Mouse (Mus musculus) liver, embryonic 11.5 days (tissue): ENCODE data around the gene Adam33. TPM values are rescaled to one million over a fixed set of nuclear protein-coding genes. Genes with fewer than 3 reads are reported as not detected.

Source experiments
- ATAC-seq: fragments of 200-750 bp; cut with Nextera tagmentation; replicated peaks from 2 replicates; pipeline ENCODE4 v1.8.0; 2017; ENCODE audit warnings: moderate number of reproducible peaks, mild to moderate bottlenecking, moderate TSS enrichment, moderate library complexity; ENCODE audit not compliant: low FRiP score
- DNase-seq: peaks from one replicate; pipeline ENCODE4 v3.0.0-alpha.2; 2017; ENCODE audit warnings: low spot score
- H3K27ac ChIP-seq: fragments of 300-500 bp; sonication (generic); 2 replicates; pipeline ENCODE4 v1.5.1; 2014; ENCODE audit warnings: mild to moderate bottlenecking, low read depth, low read length, control low read depth
- H3K27me3 ChIP-seq: fragments of 300-500 bp; sonication (generic); replicated peaks from 2 replicates; pipeline ENCODE4 v1.6.1; 2014; ENCODE audit warnings: low read length, mixed read lengths; ENCODE audit not compliant: control insufficient read depth, insufficient read depth
- H3K36me3 ChIP-seq: fragments of 300-500 bp; sonication (generic); 2 replicates; pipeline ENCODE4 v1.6.1; 2014; ENCODE audit warnings: mild to moderate bottlenecking, low read length, moderate library complexity, mixed read lengths; ENCODE audit not compliant: control insufficient read depth, insufficient read depth
- H3K4me1 ChIP-seq: fragments of 300-500 bp; sonication (generic); replicated peaks from 2 replicates; pipeline ENCODE4 v1.6.1; 2014; ENCODE audit warnings: low read length, mixed read lengths; ENCODE audit not compliant: control insufficient read depth, insufficient read depth
- H3K4me2 ChIP-seq: fragments of 300-500 bp; sonication (generic); 2 replicates; pipeline ENCODE4 v1.6.1; 2014; ENCODE audit warnings: mild to moderate bottlenecking, control low read depth, moderate library complexity
- H3K4me3 ChIP-seq: fragments of 300-500 bp; sonication (generic); 2 replicates; pipeline ENCODE4 v1.5.1; 2014; ENCODE audit warnings: low read depth, low read length, control low read depth
- H3K9ac ChIP-seq: fragments of 300-500 bp; sonication (generic); 2 replicates; pipeline ENCODE4 v1.6.1; 2014; ENCODE audit warnings: low read depth, low read length, control low read depth
- H3K9me3 ChIP-seq: fragments of 300-500 bp; sonication (generic); 2 replicates; pipeline ENCODE4 v1.6.1; 2016; ENCODE audit warnings: low read length, inconsistent platforms, mixed read lengths; ENCODE audit not compliant: control insufficient read depth
- WGBS: fragments of 180-500 bp; shearing (Covaris S2); extraction: QIAGEN DNeasy Blood & Tissue Kit; methylation state at CpG from one replicate; pipeline ENCODE4 v1.1.7; 2014; 5-methylcytosine and 5-hydroxymethylcytosine counted together
- polyA plus RNA-seq: library from polyadenylated mRNA; unstranded; fragments of >200 nt; fragmentation: Nextera tagmentation; extraction: Ambion mirVana; gene quantifications from 2 replicates; pipeline ENCODE4 v1.2.1, GENCODE M21; 2014

Adam33 gene
- polyA plus RNA-seq, 1 experiment from 2014 or later: 0.95 TPM

- ATAC-seq: no peak
- no peaks in the 10 kb centered on the region for H3K9me3 ChIP-seq
- peak overlapping the region; percentile 25 for H3K4me3 ChIP-seq
These were observed 9.6 kb downstream of the Adam33 start for GRCm38 (mm10) chr2:131053851-131054645.

GRCm38 (mm10) chr2:131052862-131053418 is 10.7 kb downstream of the Adam33 start:
- no peak overlapping the region for H3K27ac ChIP-seq
- H3K36me3 ChIP-seq: no peaks in the 10 kb centered on the region
- no peak overlapping the region for H3K9ac ChIP-seq
- no peak for DNase-seq
- H3K4me3 ChIP-seq: no peak overlapping the region
- peaks cover 61% of the 10 kb centered on the region for H3K27me3 ChIP-seq
- no peaks in the 10 kb centered on the region for H3K9me3 ChIP-seq
- ATAC-seq: 0 out of 2 replicates have a peak, but pooled peaks have one; percentile 16
- 61% methylated on average over 6 of the region's 6 CpGs for WGBS
- H3K4me1 ChIP-seq: peaks cover 20% of the 10 kb centered on the region
- no peak overlapping the region for H3K4me2 ChIP-seq

More at GRCm38 (mm10) chr2:131053851-131054645, 9.6 kb downstream of the Adam33 start:
- 2% methylated on average over 45 of the region's 45 CpGs for WGBS
- no peak for DNase-seq
- Histone ChIP-seq H3K27ac (no peak overlapping the region), H3K4me1 (peaks cover 20% of the 10 kb centered on the region), H3K4me2 (peak overlapping the region; percentile 53), H3K27me3 (peaks cover 61% of the 10 kb centered on the region), H3K9ac (no peak overlapping the region), H3K36me3 (no peaks in the 10 kb centered on the region)

GRCm38 (mm10) chr2:131052043-131052442 is 11.6 kb downstream of the Adam33 start:
- ATAC-seq: peak; percentile 53; the same call in 1 of the 2 replicates

GRCm38 (mm10) chr2:131046025-131046424 is 17.6 kb downstream of the Adam33 start:
- DNase-seq: no peak
- Histone ChIP-seq H3K27ac (no peak overlapping the region), H3K9ac (no peak overlapping the region), H3K9me3 (no peaks in the 10 kb centered on the region), H3K4me2 (no peak overlapping the region), H3K36me3 (no peaks in the 10 kb centered on the region), H3K4me1 (0 out of 2 replicates have a peak, but pooled peaks cover 2% of the 10 kb centered on the region), H3K27me3 (peaks cover 32% of the 10 kb centered on the region), H3K4me3 (no peak overlapping the region)
- ATAC-seq: no peak
- WGBS: 73% methylated on average over 2 of the region's 2 CpGs

More at GRCm38 (mm10) chr2:131052043-131052442, 11.6 kb downstream of the Adam33 start:
- Histone ChIP-seq H3K4me2 (no peak overlapping the region), H3K9me3 (no peaks in the 10 kb centered on the region), H3K4me1 (peaks cover 20% of the 10 kb centered on the region), H3K36me3 (no peaks in the 10 kb centered on the region), H3K4me3 (no peak overlapping the region), H3K27ac (no peak overlapping the region), H3K9ac (no peak overlapping the region), H3K27me3 (peaks cover 60% of the 10 kb centered on the region)
- DNase-seq: no peak
- WGBS: 59% methylated on average over 5 of the region's 5 CpGs

GRCm38 (mm10) chr2:131044989-131045720 is 18.5 kb downstream of the Adam33 start:
- ATAC-seq (0 out of 2 replicates have a peak, but pooled peaks have one; percentile 5), DNase-seq (no peak)
- 0 out of 2 replicates have a peak, but pooled peaks cover 2% of the 10 kb centered on the region for H3K4me1 ChIP-seq
- no peak overlapping the region for H3K9ac ChIP-seq
- no peak overlapping the region for H3K4me3 ChIP-seq
- no peaks in the 10 kb centered on the region for H3K36me3 ChIP-seq
- H3K27me3 ChIP-seq: peaks cover 40% of the 10 kb centered on the region
- no peak overlapping the region for H3K4me2 ChIP-seq
- 66% methylated on average over 9 of the region's 9 CpGs for WGBS
- H3K9me3 ChIP-seq: no peaks in the 10 kb centered on the region
- H3K27ac ChIP-seq: no peak overlapping the region

- DNase-seq (no peak), ATAC-seq (no peak)
- 0 out of 2 replicates have a peak, but pooled peaks cover 2% of the 10 kb centered on the region for H3K4me1 ChIP-seq
- H3K27me3 ChIP-seq: peaks cover 48% of the 10 kb centered on the region
- H3K4me2 ChIP-seq: no peak overlapping the region
- H3K27ac ChIP-seq: no peak overlapping the region
- H3K9me3 ChIP-seq: no peaks in the 10 kb centered on the region
- no peak overlapping the region for H3K4me3 ChIP-seq
- no peaks in the 10 kb centered on the region for H3K36me3 ChIP-seq
- no peak overlapping the region for H3K9ac ChIP-seq
- 11% methylated on average over 7 of the region's 7 CpGs for WGBS
These were observed 19.2 kb downstream of the Adam33 start for GRCm38 (mm10) chr2:131044354-131044852.

GRCm38 (mm10) chr2:131042988-131043387 is 20.6 kb downstream of the Adam33 start, which contains the start of gene Gfra4:
Gene Gfra4 (minus strand): TSS chr2:131043088.
- H3K4me1 ChIP-seq: 0 out of 2 replicates have a peak, but pooled peaks cover 2% of the 10 kb centered on the region
- no peak within 1 kb of the TSS; the same call in 1 of the 2 replicates for H3K4me2 ChIP-seq
- ATAC-seq (no peak), DNase-seq (no peak)
- 66% methylated on average over 2 of the region's 2 CpGs for WGBS
- H3K9ac ChIP-seq: no peak within 1 kb of the TSS
- H3K27me3 ChIP-seq: peaks cover 55% of the 10 kb centered on the region
- no peak within 1 kb of the TSS for H3K27ac ChIP-seq
- H3K36me3 ChIP-seq: no peaks in the 10 kb centered on the region
- H3K4me3 ChIP-seq: no peak within 1 kb of the TSS
- no peaks in the 10 kb centered on the region for H3K9me3 ChIP-seq
